Mouse (Mus musculus): ENCODE results near the gene Alyref2.

DNA sequence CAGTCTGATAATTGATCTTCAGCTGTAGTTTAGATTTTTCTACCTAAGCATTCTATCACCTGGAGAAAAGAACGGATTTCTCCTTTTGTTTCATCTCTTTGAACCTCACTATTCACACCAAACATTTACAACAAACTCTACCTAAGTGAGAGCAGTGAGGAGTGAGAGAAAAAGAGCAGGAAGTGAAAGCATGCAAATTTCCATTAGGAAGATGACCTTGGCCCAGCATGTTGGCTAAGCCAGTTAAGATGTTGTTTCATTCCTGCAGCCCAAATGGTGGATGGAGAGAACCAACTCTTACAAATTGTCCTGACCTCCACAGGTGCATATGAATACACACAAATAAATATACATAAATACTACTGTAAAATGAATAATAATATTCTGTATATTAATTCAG is 37.4 kb downstream of the Alyref2 start:
- TF ChIP-seq POLR2A (IDR thresholded peaks at IDR 0.05; ENCODE audit: low read depth, low read length) (no peak), CTCF (IDR thresholded peaks at IDR 0.05; ENCODE audit: borderline replicate concordance, insufficient read depth, low read length) (no peak)
